11 mouse cellular contexts compared by ENCODE assay signal in the genomic region with DNA sequence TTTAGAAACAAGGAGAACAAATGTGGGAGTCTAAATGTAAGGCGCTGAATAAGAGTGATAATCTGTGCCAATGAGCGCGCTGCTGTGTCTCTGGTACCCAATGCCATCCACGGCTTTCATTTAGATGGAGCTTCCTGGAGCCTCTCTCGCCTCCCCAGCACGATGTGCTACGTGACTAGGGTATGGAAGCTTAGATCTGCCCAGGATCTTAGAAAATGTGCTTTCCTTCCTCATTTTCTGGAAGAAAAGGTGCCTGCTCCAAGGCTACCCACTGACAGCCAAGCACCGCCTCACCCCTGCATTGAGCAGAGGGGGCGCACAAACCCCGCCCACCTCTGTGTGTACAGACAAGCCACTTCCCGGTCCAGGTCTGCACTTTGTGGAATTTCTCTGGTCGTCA. TPM values are rescaled to one million over a fixed set of nuclear protein-coding genes. Genes with fewer than 3 reads are reported as not detected.
DNase-seq lines count a peak whose midpoint lies in the region; ATAC-seq and TF ChIP-seq lines count a peak whose summit lies in the region.
"Had no signal": no experiment of that assay in that cellular context is flagged by ENCODE, and none has a peak within 500 bp of the region (broad histone marks: within the 10 kb centered on the region; RNA-seq: fewer than 3 reads in every experiment).

No protein-coding gene starts in this region.

- 0 out of 2 replicates have a peak overlapping the region, but pooled peaks have one; percentile 14 for H3K4me2 ChIP-seq in hindbrain, postnatal 0 days (ENCODE audit: low read depth, low read length)
- no peak overlapping the region for H3K4me2 ChIP-seq in hindbrain, embryonic 13.5 days
- H3K4me2 ChIP-seq: heart, embryonic 13.5 days; intestine, embryonic 15.5 days; liver, embryonic 15.5 days had no signal

- no peaks in the 10 kb centered on the region for H3K27me3 ChIP-seq in hindbrain, postnatal 0 days (ENCODE audit: insufficient read depth, low read length)
- H3K27me3 ChIP-seq in hindbrain, embryonic 13.5 days = peaks cover 14% of the 10 kb centered on the region
- H3K27me3 ChIP-seq: CH12.LX; intestine, embryonic 15.5 days had no signal

- no peaks in the 10 kb centered on the region for H3K4me1 ChIP-seq in hindbrain, postnatal 0 days (ENCODE audit: insufficient read depth, low read length)
- no peaks in the 10 kb centered on the region for H3K4me1 ChIP-seq in hindbrain, embryonic 13.5 days (replicated peaks)
- H3K4me1 ChIP-seq: intestine, embryonic 15.5 days; liver, embryonic 15.5 days had no signal

- H3K9ac ChIP-seq in hindbrain, postnatal 0 days (replicated peaks; ENCODE audit: low read length) = no peak overlapping the region
- H3K9ac ChIP-seq in hindbrain, embryonic 13.5 days = no peak overlapping the region
- H3K9ac ChIP-seq: heart, embryonic 13.5 days; intestine, embryonic 15.5 days; liver, embryonic 15.5 days had no signal

- H3K9me3 ChIP-seq in hindbrain, postnatal 0 days (ENCODE audit: low read length) = no peaks in the 10 kb centered on the region
- H3K9me3 ChIP-seq in hindbrain, embryonic 13.5 days = no peaks in the 10 kb centered on the region
- H3K9me3 ChIP-seq: heart, embryonic 13.5 days; intestine, embryonic 15.5 days; liver, embryonic 15.5 days had no signal

- H3K27ac ChIP-seq in hindbrain, postnatal 0 days = peak overlapping the region; percentile 28; the same call in 1 of the 2 replicates
- no peak overlapping the region for H3K27ac ChIP-seq in hindbrain, embryonic 13.5 days
- H3K27ac ChIP-seq: heart, embryonic 13.5 days; intestine, embryonic 15.5 days; liver, embryonic 15.5 days had no signal

- peak; percentile 22 for DNase-seq in hindbrain, postnatal 0 days (ENCODE audit: low spot score)
- peak; percentile 51 to 75 for DNase-seq in layer of hippocampus, postnatal 14 days (ENCODE audit: low spot score in 2 of 2)
- peak; percentile 82 for DNase-seq in right cerebral cortex, adult 2 months (ENCODE audit: low spot score in 2 of 2)
- no peak for DNase-seq in kidney, adult 8-10 months

- ATAC-seq in hindbrain, postnatal 0 days = peak; percentile 71
- no peak for ATAC-seq in hindbrain, embryonic 13.5 days (ENCODE audit: low FRiP score)
- ATAC-seq in frontal cortex, adult (ENCODE audit: low TSS enrichment) = peak; percentile 88
- no peak for ATAC-seq in inflammation-experienced regulatory T-cells, adult 6 months
- ATAC-seq: intestine, embryonic 15.5 days had no signal

- 57% methylated on average over 12 of the region's 12 CpGs for WGBS in hindbrain, postnatal 0 days
- WGBS in hindbrain, embryonic 13.5 days = 73% methylated on average over 12 of the region's 12 CpGs

- H3K36me3 ChIP-seq in hindbrain, postnatal 0 days (ENCODE audit: insufficient read depth, low read length) = no peaks in the 10 kb centered on the region
- no peaks in the 10 kb centered on the region for H3K36me3 ChIP-seq in hindbrain, embryonic 13.5 days
- H3K36me3 ChIP-seq: heart, embryonic 13.5 days; intestine, embryonic 15.5 days; liver, embryonic 15.5 days had no signal

- H3K4me3 ChIP-seq in hindbrain, postnatal 0 days (ENCODE audit: low read length) = no peak overlapping the region
- no peak overlapping the region for H3K4me3 ChIP-seq in hindbrain, embryonic 13.5 days
- H3K4me3 ChIP-seq: heart, embryonic 13.5 days; intestine, embryonic 15.5 days; liver, embryonic 15.5 days had no signal

- TF ChIP-seq CTCF in hindbrain, postnatal 0 days (IDR thresholded peaks at IDR 0.05; ENCODE audit: low read depth) = no peak

RNA-seq across cellular contexts. Expression of a gene that starts 6.0 kb away (rescaled TPM):
- total RNA-seq in hindbrain, postnatal 0 days (2014; rRNA removed) = 7.1 and 10.0 TPM in 2 replicates
- 4.1 and 5.3 TPM in 2 replicates for polyA plus RNA-seq in hindbrain, postnatal 0 days (2015; fragmentation: Nextera tagmentation; extraction: Ambion mirVana)
- polyA plus RNA-seq in hindbrain, embryonic 13.5 days (2015; fragmentation: Nextera tagmentation; extraction: Ambion mirVana) = 1.6 and 1.7 TPM in 2 replicates
- 100 to 1,000 TPM; 260 to 286 TPM for total RNA-seq in layer of hippocampus, postnatal 14 days (2021)
- 1 to 10 TPM in 1 of 3 experiments, under 1 TPM in 2; 0.51 to 1.1 (median 0.70) TPM for polyA plus RNA-seq in inflammation-experienced regulatory T-cells, adult 6 months (2017; shearing (Covaris generic))

Comparison
In these comparisons a context has a peak if more than half of its experiments do, and no peak if none do; other contexts are left out.
1. ATAC-seq: peak in hindbrain, postnatal 0 days (single experiment) and frontal cortex, adult (single experiment); none in hindbrain, embryonic 13.5 days (single experiment) and inflammation-experienced regulatory T-cells, adult 6 months (single experiment).
2. DNase-seq: peak in hindbrain, postnatal 0 days (single experiment), layer of hippocampus, postnatal 14 days (2 of 2) and right cerebral cortex, adult 2 months (2 of 2); none in kidney, adult 8-10 months (0 of 2).